Mouse (Mus musculus) spleen, adult 2 months (tissue): Measurements from ENCODE around the gene Ctnnd2. TPM values are rescaled to one million over a fixed set of nuclear protein-coding genes. Genes with fewer than 3 reads are reported as not detected.

Source experiments
- DNase-seq, 2 experiments: peaks; one replicate each; pipeline versions ENCODE4 v3.0.0 to v3.0.0-alpha.2; 2012 to 2021; ENCODE audit warnings: low spot score in 2 of 2, low read depth in 1 of 2
- H3K27ac ChIP-seq: fragments of 200-500 bp; 2 replicates; pipeline ENCODE4 v1.5.1; 2012; ENCODE audit warnings: low read length, inconsistent platforms; ENCODE audit not compliant: insufficient read depth
- H3K27me3 ChIP-seq: fragments of 200-500 bp; 2 replicates; pipeline ENCODE4 v1.6.1; 2012; ENCODE audit warnings: mild to moderate bottlenecking, moderate library complexity, low read length, inconsistent platforms; ENCODE audit not compliant: control insufficient read depth, insufficient read depth
- H3K36me3 ChIP-seq: fragments of 200-500 bp; 2 replicates; pipeline ENCODE4 v1.6.1; 2012; ENCODE audit warnings: mild to moderate bottlenecking, low read length, inconsistent platforms; ENCODE audit not compliant: control insufficient read depth, insufficient read depth
- H3K4me1 ChIP-seq: fragments of 200-500 bp; 2 replicates; pipeline ENCODE4 v1.6.1; 2011; ENCODE audit warnings: inconsistent platforms; ENCODE audit not compliant: control insufficient read depth, insufficient read depth, insufficient read length
- H3K4me3 ChIP-seq: fragments of 200-500 bp; 2 replicates; pipeline ENCODE4 v1.5.1; 2011; ENCODE audit warnings: mild to moderate bottlenecking, inconsistent platforms; ENCODE audit not compliant: insufficient read depth, insufficient read length; ENCODE audit errors: extremely low read depth
- CTCF ChIP-seq: fragments of 200-500 bp; IDR thresholded peaks from 2 replicates; pipeline ENCODE4 v1.5.1; 2011; ENCODE audit warnings: mild to moderate bottlenecking, inconsistent platforms; ENCODE audit not compliant: insufficient read depth, insufficient read length, insufficient replicate concordance; ENCODE audit errors: extremely low read depth
- POLR2A ChIP-seq: fragments of 200-500 bp; IDR thresholded peaks from 2 replicates; pipeline ENCODE4 v1.6.1; 2011; ENCODE audit warnings: low read depth, low read length, inconsistent platforms
- WGBS: fragments of 180-500 bp; shearing (Covaris S2); methylation state at CpG from one replicate; pipeline ENCODE4 v1.1.7; 2018; 5-methylcytosine and 5-hydroxymethylcytosine counted together
- polyA plus RNA-seq: library from polyadenylated mRNA; depleted of rRNA; stranded (reverse); fragments of >200 nt; gene quantifications from 2 replicates; pipeline ENCODE4 v1.2.3, GENCODE M21; 2012

The Ctnnd2 gene
- polyA plus RNA-seq, 1 experiment, result 1.2 TPM

DNA sequence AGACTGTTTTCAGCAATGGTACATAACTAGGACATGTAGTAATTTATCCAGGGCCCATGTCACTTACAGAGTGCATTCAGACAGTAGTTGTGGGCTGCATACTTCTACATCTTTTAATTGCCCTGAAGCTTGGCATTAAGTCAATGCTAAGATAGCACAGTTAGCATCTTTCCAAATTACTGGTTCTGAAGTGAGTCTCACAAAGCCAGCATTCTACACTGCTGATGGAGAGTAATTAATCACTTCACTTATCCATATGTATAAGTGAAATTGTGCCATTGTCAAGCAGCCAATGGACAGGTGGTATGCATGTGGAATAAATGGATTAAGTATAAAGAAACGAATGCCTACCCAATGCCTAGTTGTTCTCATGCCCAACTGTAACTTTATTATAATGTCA lies 423.1 kb downstream of the Ctnnd2 start:
- no peak overlapping the region for H3K4me3 ChIP-seq
- no peaks in the 10 kb centered on the region for H3K36me3 ChIP-seq
- no peak for TF ChIP-seq POLR2A
- TF ChIP-seq CTCF, result no peak
- H3K27me3 ChIP-seq, result no peaks in the 10 kb centered on the region
- DNase-seq, result no peak
- 77% methylated on average over 1 of the region's 1 CpGs for WGBS
- no peaks in the 10 kb centered on the region for H3K4me1 ChIP-seq
- H3K27ac ChIP-seq, result no peak overlapping the region

DNA sequence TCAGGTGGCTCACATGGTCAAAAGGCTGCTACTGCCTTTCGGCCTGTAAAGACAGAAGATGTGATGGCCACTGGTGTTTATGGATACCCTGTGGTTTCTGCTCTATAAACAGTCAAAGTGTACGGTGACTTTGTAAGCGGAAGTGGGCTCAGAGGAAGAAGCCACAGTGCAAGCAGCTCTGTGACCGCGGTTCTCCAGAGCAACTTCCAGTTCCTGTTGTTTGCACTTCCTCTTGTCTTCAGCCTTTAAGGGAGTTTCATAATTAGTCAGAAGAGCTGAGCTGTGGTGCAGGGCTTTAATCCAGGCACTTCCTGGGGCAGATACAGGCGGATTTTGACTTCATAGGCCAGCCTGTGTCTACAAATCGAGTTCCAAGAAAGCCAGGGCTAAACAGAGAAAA lies 438.2 kb downstream of the Ctnnd2 start:
- peak; percentile 49 to 82 for DNase-seq
- H3K27ac ChIP-seq, result no peak overlapping the region; the same call in 1 of the 2 replicates

DNA sequence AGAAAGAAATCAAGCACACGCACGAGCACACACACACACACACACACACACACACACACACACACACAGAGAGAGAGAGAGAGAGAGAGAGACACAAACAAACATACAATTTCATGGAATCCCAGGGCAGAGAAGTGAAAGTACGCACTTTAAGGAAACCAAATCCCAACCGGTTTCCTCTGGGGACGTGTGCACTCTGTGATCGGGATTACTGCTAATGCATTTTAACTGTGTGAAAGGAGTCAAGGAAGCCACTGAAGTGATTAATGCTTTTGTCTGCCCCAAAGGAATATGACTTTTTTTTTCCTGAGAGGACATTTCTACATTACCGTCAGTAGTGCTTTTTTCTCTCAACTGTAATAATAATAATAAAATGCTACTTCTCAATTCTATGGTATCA lies 443.1 kb downstream of the Ctnnd2 start:
- peaks cover 16% of the 10 kb centered on the region for H3K4me1 ChIP-seq
- DNase-seq, result no peak
- TF ChIP-seq CTCF (no peak), POLR2A (no peak)
- whole genome bisulfite sequencing, result 79% methylated on average over 7 of the region's 7 CpGs
- H3K27me3 ChIP-seq, result no peaks in the 10 kb centered on the region
- no peaks in the 10 kb centered on the region for H3K36me3 ChIP-seq
- no peak overlapping the region for H3K27ac ChIP-seq
- H3K4me3 ChIP-seq, result no peak overlapping the region

More for the DNA sequence above, 438.2 kb downstream of the Ctnnd2 start:
- TF ChIP-seq POLR2A, result no peak
- Histone ChIP-seq H3K27me3 (no peaks in the 10 kb centered on the region), H3K36me3 (no peaks in the 10 kb centered on the region), H3K4me1 (peaks cover 11% of the 10 kb centered on the region), H3K4me3 (no peak overlapping the region)
- WGBS, result 7% methylated on average over 7 of the region's 7 CpGs

GRCm38 (mm10) chr15:30616861-30617260 lies 444.5 kb downstream of the Ctnnd2 start:
- H3K4me1 ChIP-seq, result peaks cover 8% of the 10 kb centered on the region
- no peaks in the 10 kb centered on the region for H3K27me3 ChIP-seq
- no peak overlapping the region for H3K4me3 ChIP-seq
- TF ChIP-seq POLR2A (no peak), CTCF (no peak)
- 50% methylated on average over 3 of the region's 3 CpGs for WGBS
- H3K36me3 ChIP-seq, result no peaks in the 10 kb centered on the region
- no peak overlapping the region for H3K27ac ChIP-seq
- DNase-seq, result no peak

DNA sequence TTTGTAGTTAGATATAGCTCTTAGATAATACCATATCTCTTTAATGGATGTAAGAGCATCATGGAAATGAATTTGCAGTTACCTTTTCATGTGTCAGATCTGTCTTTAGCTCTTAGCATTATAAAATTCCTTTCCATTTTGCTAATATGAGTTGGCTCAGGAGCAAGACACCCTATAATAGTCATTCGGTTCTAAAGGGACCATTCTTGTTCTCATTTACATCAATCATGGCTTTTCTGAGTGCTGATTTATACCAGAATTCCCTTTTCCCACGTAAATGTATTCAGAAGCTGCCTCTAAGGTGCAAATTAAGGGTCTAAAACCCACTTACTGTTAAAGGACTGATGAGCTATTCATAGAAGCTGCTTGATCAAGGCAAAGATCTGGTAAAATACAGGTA lies 445.5 kb downstream of the Ctnnd2 start:
- TF ChIP-seq POLR2A (no peak), CTCF (no peak)
- peaks cover 8% of the 10 kb centered on the region for H3K4me1 ChIP-seq
- WGBS, result 81% methylated on average over 2 of the region's 2 CpGs
- H3K27me3 ChIP-seq, result no peaks in the 10 kb centered on the region
- no peak for DNase-seq
- H3K4me3 ChIP-seq, result no peak overlapping the region
- H3K27ac ChIP-seq, result no peak overlapping the region
- H3K36me3 ChIP-seq, result no peaks in the 10 kb centered on the region

- 46% methylated on average over 3 of the region's 3 CpGs for WGBS
- Histone ChIP-seq H3K27ac (no peak overlapping the region), H3K27me3 (no peaks in the 10 kb centered on the region), H3K4me1 (no peaks in the 10 kb centered on the region; the same call in 1 of the 2 replicates), H3K4me3 (no peak overlapping the region), H3K36me3 (no peaks in the 10 kb centered on the region)
- DNase-seq, result no peak
- no peak for TF ChIP-seq POLR2A
- no peak for TF ChIP-seq CTCF
These were observed 456.1 kb downstream of the Ctnnd2 start for GRCm38 (mm10) chr15:30628524-30628923.

- Histone ChIP-seq H3K36me3 (no peaks in the 10 kb centered on the region), H3K27me3 (no peaks in the 10 kb centered on the region), H3K4me1 (no peaks in the 10 kb centered on the region; the same call in 1 of the 2 replicates), H3K4me3 (no peak overlapping the region), H3K27ac (no peak overlapping the region)
- TF ChIP-seq CTCF (no peak), POLR2A (no peak)
- DNase-seq, result no peak
- WGBS, result 26% methylated on average over 7 of the region's 7 CpGs
These were observed 459.8 kb downstream of the Ctnnd2 start for GRCm38 (mm10) chr15:30632113-30632735.
